Mouse (Mus musculus): ENCODE results near the gene Ide. TPM values are rescaled to one million over a fixed set of nuclear protein-coding genes. Genes with fewer than 3 reads are reported as not detected.

Gene Ide
- polyA plus RNA-seq, 1 experiment from 2014 or later: 44.7 TPM

DNA sequence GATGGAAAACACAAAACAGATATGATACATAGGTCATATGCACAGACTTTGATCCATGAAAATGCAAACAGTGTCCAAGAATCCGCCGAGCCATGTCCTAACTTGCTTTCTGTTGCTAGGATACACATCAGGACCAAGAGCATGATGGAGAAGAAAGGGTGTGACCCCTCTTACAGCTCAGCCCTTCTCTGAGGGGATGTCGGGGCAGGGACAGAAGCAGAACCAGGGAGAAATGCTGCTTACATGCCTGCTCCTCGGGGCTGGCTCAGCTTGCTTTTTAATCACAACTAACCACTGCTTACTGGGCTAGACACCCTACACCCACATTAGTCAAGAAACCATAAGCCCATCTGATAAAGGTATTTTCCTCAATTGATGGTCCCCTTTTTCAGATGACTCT is 33.6 kb downstream of the Ide start:
- Histone ChIP-seq H3K27me3 (ENCODE audit: control insufficient read depth, insufficient read depth, low read length) (no peaks in the 10 kb centered on the region), H3K4me1 (ENCODE audit: control insufficient read depth, insufficient read depth, low read length) (no peaks in the 10 kb centered on the region), H3K27ac (replicated peaks; ENCODE audit: low read depth, low read length) (no peak overlapping the region), H3K4me2 (ENCODE audit: low read length) (no peak overlapping the region), H3K9ac (replicated peaks; ENCODE audit: low read length) (no peak overlapping the region), H3K9me3 (ENCODE audit: control insufficient read depth, low read length) (no peaks in the 10 kb centered on the region), H3K4me3 (replicated peaks; ENCODE audit: low read depth, low read length) (no peak overlapping the region), H3K36me3 (ENCODE audit: control insufficient read depth, insufficient read depth, low read length) (peaks cover 3% of the 10 kb centered on the region; the same call in 1 of the 2 replicates)
- WGBS: 55% methylated on average over 4 of the region's 4 CpGs
- DNase-seq (no peak), ATAC-seq (ENCODE audit: low FRiP score, low TSS enrichment) (no peak)

DNA sequence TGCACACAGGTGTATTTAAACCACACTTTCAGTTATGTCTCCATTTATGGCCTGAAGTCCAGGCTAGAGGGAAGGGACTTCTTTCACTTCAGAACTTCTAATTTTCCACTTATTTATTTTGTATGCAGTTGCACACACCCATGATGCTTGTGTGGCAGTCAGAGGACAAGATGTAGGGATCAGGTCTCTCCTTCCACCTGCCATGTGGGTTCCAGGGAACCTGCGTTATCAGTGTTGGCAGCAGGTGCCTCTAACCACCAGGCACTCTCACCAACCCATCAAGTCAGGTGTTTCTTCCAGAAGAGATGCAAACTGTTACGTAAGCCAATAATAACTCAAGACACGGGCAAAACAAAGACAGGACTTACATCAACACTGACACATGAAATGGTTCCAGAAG is 35.9 kb downstream of the Ide start:
- Histone ChIP-seq H3K4me1 (ENCODE audit: control insufficient read depth, insufficient read depth, low read length) (no peaks in the 10 kb centered on the region), H3K27ac (replicated peaks; ENCODE audit: low read depth, low read length) (no peak overlapping the region), H3K9me3 (ENCODE audit: control insufficient read depth, low read length) (no peaks in the 10 kb centered on the region), H3K4me3 (replicated peaks; ENCODE audit: low read depth, low read length) (no peak overlapping the region), H3K9ac (replicated peaks; ENCODE audit: low read length) (no peak overlapping the region), H3K27me3 (ENCODE audit: control insufficient read depth, insufficient read depth, low read length) (no peaks in the 10 kb centered on the region), H3K36me3 (ENCODE audit: control insufficient read depth, insufficient read depth, low read length) (peaks cover under 1% of the 10 kb centered on the region; the same call in 1 of the 2 replicates), H3K4me2 (ENCODE audit: low read length) (no peak overlapping the region)
- DNase-seq (no peak), ATAC-seq (ENCODE audit: low FRiP score, low TSS enrichment) (no peak)
- 92% methylated on average over 3 of the region's 3 CpGs for WGBS

GRCm38 (mm10) chr19:37291676-37292075 is 46.0 kb downstream of the Ide start:
- H3K4me1 ChIP-seq (ENCODE audit: control insufficient read depth, insufficient read depth, low read length): no peaks in the 10 kb centered on the region
- no peaks in the 10 kb centered on the region for H3K27me3 ChIP-seq (ENCODE audit: control insufficient read depth, insufficient read depth, low read length)
- 0 out of 2 replicates have a peak, but pooled peaks cover 3% of the 10 kb centered on the region for H3K36me3 ChIP-seq (ENCODE audit: control insufficient read depth, insufficient read depth, low read length)
- H3K9me3 ChIP-seq (ENCODE audit: control insufficient read depth, low read length): no peaks in the 10 kb centered on the region
- no peak overlapping the region for H3K4me2 ChIP-seq (ENCODE audit: low read length)
- DNase-seq: no peak
- H3K9ac ChIP-seq (replicated peaks; ENCODE audit: low read length): no peak overlapping the region
- 86% methylated on average over 4 of the region's 4 CpGs for WGBS
- ATAC-seq (ENCODE audit: low FRiP score, low TSS enrichment): no peak
- no peak overlapping the region for H3K27ac ChIP-seq (replicated peaks; ENCODE audit: low read depth, low read length)
- H3K4me3 ChIP-seq (replicated peaks; ENCODE audit: low read depth, low read length): no peak overlapping the region

DNA sequence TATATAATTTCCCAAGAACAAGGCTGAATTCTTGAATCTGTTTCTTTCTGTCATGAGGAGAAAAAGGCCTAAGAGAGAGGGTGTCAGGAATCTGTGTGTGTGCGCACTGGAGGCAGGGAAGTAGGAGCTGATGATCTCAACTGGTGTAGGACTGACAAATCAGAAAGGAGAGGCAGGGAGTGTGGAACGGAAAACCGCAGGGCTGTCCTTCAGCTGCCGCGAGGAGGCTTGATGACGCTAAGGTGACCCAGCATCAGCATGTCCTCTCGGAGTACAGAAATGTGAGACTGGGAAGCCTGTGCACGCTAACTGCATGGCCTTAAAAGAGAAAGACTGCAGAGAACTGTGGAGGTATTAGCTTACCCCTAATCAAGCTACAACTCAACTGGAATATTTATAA is 46.7 kb downstream of the Ide start:
- DNase-seq (no peak), ATAC-seq (ENCODE audit: low FRiP score, low TSS enrichment) (no peak)
- Histone ChIP-seq H3K9me3 (ENCODE audit: control insufficient read depth, low read length) (no peaks in the 10 kb centered on the region), H3K4me3 (replicated peaks; ENCODE audit: low read depth, low read length) (no peak overlapping the region), H3K4me2 (ENCODE audit: low read length) (no peak overlapping the region), H3K27me3 (ENCODE audit: control insufficient read depth, insufficient read depth, low read length) (no peaks in the 10 kb centered on the region), H3K27ac (replicated peaks; ENCODE audit: low read depth, low read length) (no peak overlapping the region), H3K9ac (replicated peaks; ENCODE audit: low read length) (no peak overlapping the region), H3K36me3 (ENCODE audit: control insufficient read depth, insufficient read depth, low read length) (peaks cover 7% of the 10 kb centered on the region; the same call in 1 of the 2 replicates), H3K4me1 (ENCODE audit: control insufficient read depth, insufficient read depth, low read length) (no peaks in the 10 kb centered on the region)
- WGBS: 88% methylated on average over 8 of the region's 8 CpGs

- no peak for DNase-seq
- H3K9ac ChIP-seq (replicated peaks; ENCODE audit: low read length): no peak overlapping the region
- H3K36me3 ChIP-seq (ENCODE audit: control insufficient read depth, insufficient read depth, low read length): peaks cover 41% of the 10 kb centered on the region
- no peak overlapping the region for H3K27ac ChIP-seq (replicated peaks; ENCODE audit: low read depth, low read length)
- H3K4me2 ChIP-seq (ENCODE audit: low read length): no peak overlapping the region
- H3K27me3 ChIP-seq (ENCODE audit: control insufficient read depth, insufficient read depth, low read length): no peaks in the 10 kb centered on the region
- no peaks in the 10 kb centered on the region for H3K4me1 ChIP-seq (ENCODE audit: control insufficient read depth, insufficient read depth, low read length)
- WGBS: 94% methylated on average over 9 of the region's 9 CpGs
- no peak overlapping the region for H3K4me3 ChIP-seq (replicated peaks; ENCODE audit: low read depth, low read length)
- no peak for ATAC-seq (ENCODE audit: low FRiP score, low TSS enrichment)
- no peaks in the 10 kb centered on the region for H3K9me3 ChIP-seq (ENCODE audit: control insufficient read depth, low read length)
Observed at GRCm38 (mm10) chr19:37284775-37285174, 52.9 kb downstream of the Ide start.

DNA sequence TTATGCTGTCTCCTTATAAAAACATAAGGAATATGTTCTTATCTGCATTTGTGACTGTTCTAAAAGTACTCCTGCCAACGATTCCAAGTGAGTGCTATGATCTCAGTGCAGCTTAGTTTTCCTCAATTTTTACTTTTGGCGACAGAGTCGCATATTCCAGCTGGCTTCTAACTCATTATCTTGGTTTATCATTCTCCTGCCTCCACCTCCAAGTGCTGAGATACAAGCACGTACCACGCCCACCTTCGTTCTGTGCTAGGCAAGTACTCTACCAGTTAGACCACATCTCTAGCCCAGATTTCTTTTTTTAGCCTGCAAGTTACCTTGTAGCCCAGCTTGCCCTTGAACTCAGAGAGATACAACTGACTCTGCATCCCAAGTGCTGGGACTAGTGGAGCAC is 54.5 kb downstream of the Ide start:
- WGBS: 92% methylated on average over 6 of the region's 6 CpGs
- Histone ChIP-seq H3K4me1 (ENCODE audit: control insufficient read depth, insufficient read depth, low read length) (no peaks in the 10 kb centered on the region), H3K4me3 (replicated peaks; ENCODE audit: low read depth, low read length) (no peak overlapping the region), H3K4me2 (ENCODE audit: low read length) (no peak overlapping the region), H3K36me3 (ENCODE audit: control insufficient read depth, insufficient read depth, low read length) (peaks cover 47% of the 10 kb centered on the region), H3K9ac (replicated peaks; ENCODE audit: low read length) (no peak overlapping the region), H3K9me3 (ENCODE audit: control insufficient read depth, low read length) (no peaks in the 10 kb centered on the region), H3K27me3 (ENCODE audit: control insufficient read depth, insufficient read depth, low read length) (no peaks in the 10 kb centered on the region), H3K27ac (replicated peaks; ENCODE audit: low read depth, low read length) (no peak overlapping the region)
- no peak for DNase-seq
- no peak for ATAC-seq (ENCODE audit: low FRiP score, low TSS enrichment)

DNA sequence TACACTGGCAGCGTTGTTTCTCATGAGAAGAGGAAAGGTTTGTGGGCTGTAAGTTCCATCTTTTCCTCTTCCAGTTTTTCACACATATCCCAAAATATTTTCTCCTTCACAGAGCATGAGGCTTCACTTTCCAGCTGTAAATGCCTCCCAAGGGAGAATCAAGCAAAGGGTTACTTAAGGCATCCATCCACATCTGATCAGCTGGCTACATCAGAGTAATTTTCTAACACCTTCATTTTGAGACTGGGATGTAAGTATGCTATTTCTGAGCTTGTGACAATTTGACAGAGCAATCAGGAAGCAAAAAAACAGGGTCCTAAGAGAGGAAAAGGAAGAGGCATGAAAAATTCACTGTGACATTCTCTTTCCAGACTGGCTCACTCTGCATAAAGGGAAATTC is 55.9 kb downstream of the Ide start:
- Histone ChIP-seq H3K4me2 (ENCODE audit: low read length) (no peak overlapping the region), H3K9me3 (ENCODE audit: control insufficient read depth, low read length) (no peaks in the 10 kb centered on the region), H3K4me1 (ENCODE audit: control insufficient read depth, insufficient read depth, low read length) (no peaks in the 10 kb centered on the region), H3K27ac (replicated peaks; ENCODE audit: low read depth, low read length) (no peak overlapping the region), H3K36me3 (ENCODE audit: control insufficient read depth, insufficient read depth, low read length) (peaks cover 53% of the 10 kb centered on the region), H3K9ac (replicated peaks; ENCODE audit: low read length) (no peak overlapping the region), H3K4me3 (replicated peaks; ENCODE audit: low read depth, low read length) (no peak overlapping the region), H3K27me3 (ENCODE audit: control insufficient read depth, insufficient read depth, low read length) (no peaks in the 10 kb centered on the region)
- WGBS: 95% methylated on average over 1 of the region's 1 CpGs
- no peak for DNase-seq
- no peak for ATAC-seq (ENCODE audit: low FRiP score, low TSS enrichment)

- no peaks in the 10 kb centered on the region for H3K4me1 ChIP-seq (ENCODE audit: control insufficient read depth, insufficient read depth, low read length)
- no peak overlapping the region for H3K9ac ChIP-seq (replicated peaks; ENCODE audit: low read length)
- no peaks in the 10 kb centered on the region for H3K27me3 ChIP-seq (ENCODE audit: control insufficient read depth, insufficient read depth, low read length)
- H3K27ac ChIP-seq (replicated peaks; ENCODE audit: low read depth, low read length): no peak overlapping the region
- H3K9me3 ChIP-seq (ENCODE audit: control insufficient read depth, low read length): no peaks in the 10 kb centered on the region
- WGBS: 94% methylated on average over 1 of the region's 1 CpGs
- DNase-seq (no peak), ATAC-seq (ENCODE audit: low FRiP score, low TSS enrichment) (no peak)
- no peak overlapping the region for H3K4me2 ChIP-seq (ENCODE audit: low read length)
- peaks cover 61% of the 10 kb centered on the region for H3K36me3 ChIP-seq (ENCODE audit: control insufficient read depth, insufficient read depth, low read length)
- no peak overlapping the region for H3K4me3 ChIP-seq (replicated peaks; ENCODE audit: low read depth, low read length)
Observed at GRCm38 (mm10) chr19:37279194-37279593, 58.5 kb downstream of the Ide start.

GRCm38 (mm10) chr19:37275555-37275954 is 62.1 kb downstream of the Ide start:
- H3K4me1 ChIP-seq (ENCODE audit: control insufficient read depth, insufficient read depth, low read length): no peaks in the 10 kb centered on the region
- H3K9ac ChIP-seq (replicated peaks; ENCODE audit: low read length): no peak overlapping the region
- H3K27ac ChIP-seq (replicated peaks; ENCODE audit: low read depth, low read length): no peak overlapping the region
- peaks cover 43% of the 10 kb centered on the region for H3K36me3 ChIP-seq (ENCODE audit: control insufficient read depth, insufficient read depth, low read length)
- DNase-seq: no peak
- no peaks in the 10 kb centered on the region for H3K27me3 ChIP-seq (ENCODE audit: control insufficient read depth, insufficient read depth, low read length)
- no peak for ATAC-seq (ENCODE audit: low FRiP score, low TSS enrichment)
- WGBS: 93% methylated on average over 9 of the region's 9 CpGs
- H3K4me3 ChIP-seq (replicated peaks; ENCODE audit: low read depth, low read length): no peak overlapping the region
- H3K9me3 ChIP-seq (ENCODE audit: control insufficient read depth, low read length): no peaks in the 10 kb centered on the region
- H3K4me2 ChIP-seq (ENCODE audit: low read length): no peak overlapping the region

Data from midbrain, embryonic 14.5 days (tissue).